Mouse (Mus musculus) testis, postnatal 10 days (tissue): ENCODE results near the gene Sema7a.

Source experiments
- DNase-seq: peaks from one replicate; pipeline ENCODE4 v3.0.0; 2021; ENCODE audit warnings: low spot score

Sema7a gene

DNA sequence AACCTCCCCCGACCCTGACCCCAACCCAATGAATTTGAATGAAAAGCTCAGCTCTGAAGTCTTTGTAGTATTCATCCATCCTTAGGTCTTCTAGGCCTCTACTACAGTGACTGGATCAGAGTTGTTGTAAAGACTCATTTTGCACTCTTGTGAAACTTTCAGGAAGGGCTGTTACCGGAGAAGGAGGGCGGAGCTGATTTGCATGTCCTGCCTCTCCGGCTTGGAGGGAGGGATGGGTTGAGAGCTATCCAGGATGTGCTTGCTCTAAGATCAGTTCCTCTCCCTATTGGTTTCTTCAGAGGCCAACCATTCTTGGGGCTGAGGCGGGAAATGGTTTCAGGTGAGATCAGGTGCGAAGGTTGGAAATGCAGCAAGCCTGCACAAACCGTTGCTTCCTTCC, 71.1 kb downstream of the Sema7a start:
- DNase-seq: no peak

DNA sequence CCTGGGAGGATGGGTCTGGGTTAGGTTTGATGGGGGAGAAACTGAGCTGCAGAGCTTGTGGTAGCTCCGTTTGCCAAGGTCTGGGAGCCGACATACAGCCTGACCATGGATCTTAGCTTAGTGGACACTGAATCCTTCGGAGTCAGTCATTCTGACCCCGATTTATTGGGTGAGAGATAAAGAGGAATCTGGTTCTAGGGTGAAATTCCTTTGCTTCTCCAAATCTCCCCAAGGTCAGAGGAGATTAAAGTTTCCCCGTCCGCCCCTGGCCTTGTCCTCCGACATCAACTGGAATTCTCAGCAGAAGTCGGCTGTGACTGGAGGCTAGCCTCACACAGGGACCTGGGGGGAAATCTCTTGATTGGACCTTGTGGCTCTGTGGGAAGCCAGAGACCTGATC, 71.6 kb downstream of the Sema7a start:
- no peak for DNase-seq
